Mouse (Mus musculus): ENCODE results near the gene Gm11172. TPM values are rescaled to one million over a fixed set of nuclear protein-coding genes. Genes with fewer than 3 reads are reported as not detected.
A peak's percentile ranks its signal among the peaks of the same experiment; 100 is the strongest.

The Gm11172 gene
- polyA plus RNA-seq, 1 experiment from 2014 or later, result not detected

DNA sequence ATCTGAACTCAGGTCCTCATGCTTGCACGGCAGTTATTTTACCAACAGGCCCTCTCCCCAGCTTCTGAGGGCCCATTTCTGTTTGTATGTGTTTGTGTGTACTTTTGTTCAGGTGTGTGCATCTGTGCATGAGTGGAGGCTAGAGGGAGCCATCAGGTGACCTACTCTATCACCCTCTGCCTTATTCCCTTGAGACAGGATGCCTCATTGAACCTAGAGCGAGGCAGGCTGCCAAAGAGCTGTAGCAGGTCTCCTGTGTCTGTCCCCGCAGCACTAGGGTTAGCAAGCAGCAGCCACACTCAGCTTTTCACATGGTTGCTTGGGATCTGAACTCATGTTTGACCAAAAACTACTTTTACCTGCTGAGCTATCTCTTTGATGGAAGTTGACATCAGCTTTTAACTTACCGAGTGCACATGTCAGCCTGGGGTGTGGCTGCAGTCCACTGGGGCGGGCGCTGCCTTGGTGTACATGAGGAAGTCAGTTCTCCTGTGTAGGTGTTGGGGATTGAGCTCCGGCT is 47.1 kb downstream of the Gm11172 start:
- H3K9ac ChIP-seq, result no peak overlapping the region
- WGBS, result 82% methylated on average over 7 of the region's 7 CpGs
- H3K9me3 ChIP-seq (ENCODE audit: low read depth, low read length), result no peaks in the 10 kb centered on the region
- no peaks in the 10 kb centered on the region for H3K4me1 ChIP-seq (ENCODE audit: insufficient read depth)
- H3K4me3 ChIP-seq (ENCODE audit: low read depth, low read length), result no peak overlapping the region
- DNase-seq (no peak), ATAC-seq (ENCODE audit: insufficient read depth) (no peak)
- no peaks in the 10 kb centered on the region for H3K27me3 ChIP-seq (ENCODE audit: insufficient read depth, low read length)
- no peak overlapping the region for H3K4me2 ChIP-seq
- no peak overlapping the region for H3K27ac ChIP-seq (ENCODE audit: low read depth)
- no peak for TF ChIP-seq CTCF (IDR thresholded peaks at IDR 0.05; ENCODE audit: low read depth)
- H3K36me3 ChIP-seq (ENCODE audit: insufficient read depth), result no peaks in the 10 kb centered on the region

DNA sequence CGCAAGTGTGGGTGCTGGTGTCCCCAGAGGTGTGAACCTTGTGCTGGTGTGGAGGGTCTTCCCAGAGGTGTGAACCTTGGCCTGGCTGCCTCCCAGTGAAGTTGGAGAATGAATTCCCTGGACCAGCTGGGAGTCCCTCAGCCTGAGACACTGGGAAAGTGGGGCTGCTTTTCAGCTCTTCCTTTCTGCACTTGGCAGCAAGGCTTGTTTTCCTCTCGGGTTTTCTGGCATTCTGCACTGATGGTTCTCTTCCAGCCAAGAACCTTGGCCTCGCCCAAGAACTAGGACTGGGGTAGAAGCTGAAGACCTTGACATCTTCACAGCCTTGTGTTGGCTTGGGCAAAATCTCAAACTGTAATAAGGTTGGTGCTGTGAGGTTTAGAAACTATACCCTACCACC is 48.7 kb downstream of the Gm11172 start:
- Histone ChIP-seq H3K4me3 (ENCODE audit: low read depth, low read length) (no peak overlapping the region), H3K36me3 (ENCODE audit: insufficient read depth) (no peaks in the 10 kb centered on the region), H3K9ac (no peak overlapping the region), H3K27ac (ENCODE audit: low read depth) (no peak overlapping the region), H3K9me3 (ENCODE audit: low read depth, low read length) (no peaks in the 10 kb centered on the region), H3K27me3 (ENCODE audit: insufficient read depth, low read length) (no peaks in the 10 kb centered on the region), H3K4me1 (ENCODE audit: insufficient read depth) (no peaks in the 10 kb centered on the region), H3K4me2 (no peak overlapping the region)
- peak; percentile 35 for DNase-seq
- TF ChIP-seq CTCF (IDR thresholded peaks at IDR 0.05; ENCODE audit: low read depth), result no peak
- WGBS, result 66% methylated on average over 3 of the region's 3 CpGs
- no peak for ATAC-seq (ENCODE audit: insufficient read depth)

Other genes starting within 250 kb of the Gm11172 start
- gene Socs1, start 27.4 kb upstream of the Gm11172 start, polyA plus RNA-seq (2014; fragmentation: Nextera tagmentation; extraction: Ambion mirVana), result 9.1 and 9.3 TPM in 2 replicates
- not detected in 2 replicates for gene Tnp2, start 24.3 kb upstream of the Gm11172 start, polyA plus RNA-seq (2014; fragmentation: Nextera tagmentation; extraction: Ambion mirVana)
- gene Prm3, start 22.0 kb upstream of the Gm11172 start, polyA plus RNA-seq (2014; fragmentation: Nextera tagmentation; extraction: Ambion mirVana), result not detected in 2 replicates
- gene Prm2, start 16.8 kb upstream of the Gm11172 start, polyA plus RNA-seq (2014; fragmentation: Nextera tagmentation; extraction: Ambion mirVana), result not detected in 2 replicates
- gene Prm1, start 7.1 kb upstream of the Gm11172 start, polyA plus RNA-seq (2014; fragmentation: Nextera tagmentation; extraction: Ambion mirVana), result not detected in 2 replicates
- gene Rmi2, start 22.1 kb downstream of the Gm11172 start, polyA plus RNA-seq (2014; fragmentation: Nextera tagmentation; extraction: Ambion mirVana), result 4.3 and 4.8 TPM in 2 replicates
- gene Snn, start 248.0 kb downstream of the Gm11172 start, polyA plus RNA-seq (2014; fragmentation: Nextera tagmentation; extraction: Ambion mirVana), result 56.7 and 57.7 TPM in 2 replicates